Mouse (Mus musculus): Measurements from ENCODE around the gene Rnf212b. TPM values are rescaled to one million over a fixed set of nuclear protein-coding genes. Genes with fewer than 3 reads are reported as not detected.

Gene Rnf212b
- total RNA-seq, 4 experiments from 2014 or later = 2.2 to 3.2 (median 2.5) TPM

Other genes with a start within 250 kb of the Rnf212b start
- gene Ajuba, start 236.6 kb upstream of the Rnf212b start, total RNA-seq (2022) = 1 to 10 TPM in 2 of 4 experiments, under 1 TPM in 2; 0.87 to 1.8 (median 1.3) TPM
- 1 to 10 TPM; 2.0 to 2.8 (median 2.6) TPM for gene 4931414P19Rik, start 208.1 kb upstream of the Rnf212b start, total RNA-seq (2022)
- gene Psmb5, start 196.1 kb upstream of the Rnf212b start, total RNA-seq (2022) = 100 to 1,000 TPM; 183 to 192 (median 187) TPM
- not detected for gene Psmb11, start 192.7 kb upstream of the Rnf212b start, total RNA-seq (2022)
- not detected for gene Gm17606, start 173.2 kb upstream of the Rnf212b start, total RNA-seq (2022)
- gene Cdh24, start 172.8 kb upstream of the Rnf212b start, total RNA-seq (2022) = under 1 TPM in 2 of 4 experiments, not detected in 2; 0.08 to 0.12 TPM
- gene 1700123O20Rik, start 127.9 kb upstream of the Rnf212b start, total RNA-seq (2022) = 1 to 10 TPM; 7.1 to 9.4 (median 8.0) TPM
- gene Acin1, start 127.2 kb upstream of the Rnf212b start, total RNA-seq (2022) = 10 to 100 TPM; 46.2 to 72.1 (median 55.9) TPM
- not detected for gene Gm29776, start 115.3 kb upstream of the Rnf212b start, total RNA-seq (2022)
- not detected for gene Cebpe, start 102.0 kb upstream of the Rnf212b start, total RNA-seq (2022)
- gene Slc7a8, start 32.2 kb upstream of the Rnf212b start, total RNA-seq (2022) = 10 to 100 TPM; 11.3 to 17.4 (median 12.2) TPM
- 1 to 10 TPM; 3.3 to 7.6 (median 5.2) TPM for gene Homez, start 56.8 kb downstream of the Rnf212b start, total RNA-seq (2022)
- 1 to 10 TPM; 3.6 to 5.3 (median 4.0) TPM for gene Ppp1r3e, start 63.4 kb downstream of the Rnf212b start, total RNA-seq (2022)
- 10 to 100 TPM; 23.8 to 31.4 (median 26.8) TPM for gene Bcl2l2, start 69.2 kb downstream of the Rnf212b start, total RNA-seq (2022)
- gene Gm20521, start 69.3 kb downstream of the Rnf212b start, total RNA-seq (2022) = 1 to 10 TPM in 3 of 4 experiments, under 1 TPM in 1; 0.83 to 7.4 (median 3.1) TPM
- 10 to 100 TPM; 44.2 to 55.9 (median 50.0) TPM for gene Pabpn1, start 78.4 kb downstream of the Rnf212b start, total RNA-seq (2022)
- 1 to 10 TPM in 3 of 4 experiments, under 1 TPM in 1; 0.68 to 1.4 (median 1.2) TPM for gene Slc22a17, start 99.0 kb downstream of the Rnf212b start, total RNA-seq (2022)
- 1 to 10 TPM in 1 of 4 experiments, under 1 TPM in 3; 0.48 to 1.1 (median 0.86) TPM for gene Efs, start 112.0 kb downstream of the Rnf212b start, total RNA-seq (2022)
- not detected for gene Il25, start 118.6 kb downstream of the Rnf212b start, total RNA-seq (2022)
- gene Cmtm5, start 122.1 kb downstream of the Rnf212b start, total RNA-seq (2022) = not detected
- gene Myh6, start 152.8 kb downstream of the Rnf212b start, total RNA-seq (2022) = 100 to 1,000 TPM; 106 to 159 (median 128) TPM
- gene Gm17428, start 162.8 kb downstream of the Rnf212b start, total RNA-seq (2022) = not detected
- gene Myh7, start 180.5 kb downstream of the Rnf212b start, total RNA-seq (2022) = 100 to 1,000 TPM; 508 to 760 (median 618) TPM
- gene Ngdn, start 201.3 kb downstream of the Rnf212b start, total RNA-seq (2022) = 10 to 100 TPM; 18.5 to 19.7 (median 19.1) TPM

Data from gastrocnemius, adult 8-10 months (tissue).